Mouse (Mus musculus) forebrain, postnatal 0 days (tissue): ENCODE data around the gene Fchsd2. TPM values are rescaled to one million over a fixed set of nuclear protein-coding genes. Genes with fewer than 3 reads are reported as not detected.

Experiments used
- ATAC-seq: fragments of 200-750 bp; cut with Nextera tagmentation; 2 replicates; pipeline ENCODE4 v1.8.0; 2017; ENCODE audit warnings: mild to moderate bottlenecking, moderate library complexity
- DNase-seq: peaks from one replicate; pipeline ENCODE4 v3.0.0-alpha.2; 2015
- H3K27ac ChIP-seq: fragments of 300-500 bp; sonication (generic); 2 replicates; pipeline ENCODE4 v1.5.1; 2014; ENCODE audit warnings: low read depth, mild to moderate bottlenecking, antibody characterized with exemption, low read length, moderate library complexity, mixed read lengths
- H3K27me3 ChIP-seq: fragments of 300-500 bp; sonication (generic); 2 replicates; pipeline ENCODE4 v1.6.1; 2014; ENCODE audit warnings: mild to moderate bottlenecking, low read length, mixed read lengths; ENCODE audit not compliant: insufficient read depth
- H3K36me3 ChIP-seq: fragments of 300-500 bp; sonication (generic); 2 replicates; pipeline ENCODE4 v1.6.1; 2014; ENCODE audit warnings: mild to moderate bottlenecking, moderate library complexity; ENCODE audit not compliant: insufficient read depth
- H3K4me1 ChIP-seq: fragments of 300-500 bp; sonication (generic); 2 replicates; pipeline ENCODE4 v1.6.1; 2014; ENCODE audit warnings: antibody characterized with exemption; ENCODE audit not compliant: insufficient read depth
- H3K4me2 ChIP-seq: fragments of 300-500 bp; sonication (generic); 2 replicates; pipeline ENCODE4 v1.6.1; 2014; ENCODE audit warnings: low read depth, mild to moderate bottlenecking, moderate library complexity
- H3K4me3 ChIP-seq: fragments of 300-500 bp; sonication (generic); 2 replicates; pipeline ENCODE4 v1.5.1; 2014; ENCODE audit warnings: low read depth, low read length, mixed read lengths
- H3K9ac ChIP-seq: fragments of 300-500 bp; sonication (generic); 2 replicates; pipeline ENCODE4 v1.6.1; 2014; ENCODE audit warnings: mild to moderate bottlenecking
- H3K9me3 ChIP-seq: fragments of 300-500 bp; sonication (generic); 2 replicates; pipeline ENCODE4 v1.6.1; 2016; ENCODE audit warnings: low read length
- CTCF ChIP-seq: sonication (generic); IDR thresholded peaks from 2 replicates; pipeline ENCODE4 v1.5.1; 2016; ENCODE audit warnings: antibody characterized with exemption, control low read depth, low read depth
- WGBS: fragments of 180-500 bp; shearing (Covaris S2); extraction: QIAGEN DNeasy Blood & Tissue Kit; methylation state at CpG from one replicate; pipeline ENCODE4 v1.1.7; 2014; 5-methylcytosine and 5-hydroxymethylcytosine counted together
- polyA plus RNA-seq: library from polyadenylated mRNA; unstranded; fragments of >200 nt; fragmentation: Nextera tagmentation; extraction: Ambion mirVana; gene quantifications from 2 replicates; pipeline ENCODE4 v1.2.1, GENCODE M21; 2015
- total RNA-seq: library from RNA; depleted of rRNA; stranded (reverse); fragments of >200 nt; gene quantifications from 2 replicates; pipeline ENCODE4 v1.2.3, GENCODE M21; 2014

Fchsd2 gene
- total and polyA plus RNA-seq, 2 experiments from 2014 or later: 36.3 to 66.8 TPM

DNA sequence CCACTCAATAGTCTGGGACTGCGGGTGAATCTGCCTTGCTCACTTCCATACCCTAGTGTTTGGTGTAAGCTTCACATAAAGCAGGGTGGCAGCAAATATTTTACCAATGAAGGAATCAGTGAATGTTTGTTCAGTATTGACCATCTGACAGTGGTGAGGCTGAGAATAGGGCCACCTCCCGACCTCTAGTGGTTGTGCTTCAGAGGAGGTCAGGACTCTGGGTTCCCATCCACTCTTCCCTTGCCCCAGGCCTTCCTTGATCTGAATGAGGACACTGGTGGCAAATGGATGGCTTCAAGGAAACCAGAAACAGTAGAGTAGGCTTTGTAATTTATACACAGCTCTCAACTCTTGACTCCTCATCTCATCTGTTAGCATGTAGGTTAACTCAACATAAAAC is 14.0 kb downstream of the Fchsd2 start:
- no peak for ATAC-seq
- Histone ChIP-seq H3K4me2 (no peak overlapping the region), H3K27ac (no peak overlapping the region), H3K27me3 (no peaks in the 10 kb centered on the region), H3K9me3 (no peaks in the 10 kb centered on the region), H3K36me3 (no peaks in the 10 kb centered on the region), H3K9ac (no peak overlapping the region), H3K4me1 (peaks cover 16% of the 10 kb centered on the region; the same call in 1 of the 2 replicates), H3K4me3 (no peak overlapping the region)
- no peak for DNase-seq
- 72% methylated on average over 2 of the region's 2 CpGs for WGBS
- TF ChIP-seq CTCF: no peak

DNA sequence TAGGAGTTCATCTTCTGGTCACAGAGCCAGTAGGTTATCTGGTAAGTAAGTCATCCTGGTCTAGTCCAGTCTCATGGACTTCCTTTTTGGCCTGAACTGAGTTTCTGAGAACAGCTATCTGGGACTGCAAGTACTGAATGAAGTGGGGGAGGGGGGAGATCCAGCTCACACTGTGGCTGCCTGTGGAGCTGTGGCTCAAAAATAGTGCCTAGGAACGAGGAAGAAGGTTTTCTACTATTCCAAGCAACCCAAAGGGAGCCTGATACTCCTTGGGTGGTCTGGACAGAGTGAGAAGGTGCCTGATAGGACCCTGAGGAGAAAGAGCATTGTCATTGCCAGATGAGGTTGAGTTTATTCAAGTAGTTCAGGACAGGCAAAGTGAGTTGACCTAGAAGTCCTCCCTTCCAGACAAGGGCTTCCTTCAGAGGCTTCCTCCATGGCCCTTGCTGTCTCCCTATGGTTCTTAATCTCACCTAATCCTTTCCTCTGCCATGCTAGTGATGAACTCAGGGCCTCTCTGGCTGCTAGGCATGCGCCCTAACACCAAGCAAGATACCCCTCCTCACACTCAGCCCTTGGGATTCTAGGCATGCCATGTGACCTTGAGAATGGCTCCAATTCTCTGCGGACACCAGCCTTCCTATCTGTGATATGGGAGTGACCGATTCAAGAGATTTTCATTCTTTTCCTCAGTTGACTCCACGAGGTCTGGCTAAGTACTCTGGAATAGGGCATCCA is 14.6 kb downstream of the Fchsd2 start:
- Histone ChIP-seq H3K9ac (peak overlapping the region; percentile 92), H3K4me1 (peaks cover 13% of the 10 kb centered on the region; the same call in 1 of the 2 replicates), H3K4me2 (peak overlapping the region; percentile 75), H3K27me3 (no peaks in the 10 kb centered on the region), H3K9me3 (no peaks in the 10 kb centered on the region), H3K4me3 (peak overlapping the region; percentile 77), H3K27ac (peak overlapping the region; percentile 97), H3K36me3 (no peaks in the 10 kb centered on the region)
- ATAC-seq (no peak), DNase-seq (no peak)
- TF ChIP-seq CTCF: no peak
- 25% methylated on average over 5 of the region's 5 CpGs for WGBS

DNA sequence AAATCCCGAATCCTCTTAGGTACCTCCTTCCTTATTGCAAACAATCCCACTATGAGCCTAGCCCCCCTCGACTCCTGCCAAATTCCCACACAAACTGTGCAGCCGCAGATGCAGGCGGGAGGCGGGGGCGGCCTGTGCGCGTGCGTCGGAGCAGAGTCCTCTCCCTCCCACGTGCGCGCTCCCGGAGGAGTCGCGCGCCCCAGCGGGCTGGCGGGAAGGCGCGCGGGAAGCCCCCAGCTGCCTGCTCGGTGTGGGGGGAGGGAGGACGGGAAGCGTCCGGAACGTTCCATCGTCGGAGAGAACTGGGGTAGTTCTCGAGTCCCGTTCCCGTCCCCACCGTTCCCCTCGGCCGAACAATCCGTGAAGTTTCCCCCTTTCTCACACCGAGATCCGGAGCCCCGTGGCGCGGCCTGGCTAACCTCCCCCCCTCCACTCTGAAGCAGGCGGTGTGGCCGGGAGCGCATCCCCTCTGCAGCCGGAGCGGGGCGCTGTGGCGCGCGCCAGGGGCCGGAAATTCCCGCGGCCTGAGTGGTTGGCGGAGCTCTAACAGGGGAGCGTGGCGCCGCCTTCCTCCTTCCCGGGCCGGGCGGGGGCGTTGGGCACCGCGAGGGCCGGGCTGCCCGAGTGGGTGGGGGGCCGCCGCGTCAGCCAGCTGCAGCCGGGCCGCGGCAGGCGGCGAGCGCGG is 15.4 kb downstream of the Fchsd2 start:
- H3K9me3 ChIP-seq: no peaks in the 10 kb centered on the region
- peak; percentile 90 for TF ChIP-seq CTCF
- H3K36me3 ChIP-seq: no peaks in the 10 kb centered on the region
- peaks cover 13% of the 10 kb centered on the region; the same call in 1 of the 2 replicates for H3K4me1 ChIP-seq
- DNase-seq (peak; percentile 99), ATAC-seq (peak; percentile 97)
- peak overlapping the region; percentile 92 for H3K9ac ChIP-seq
- no peaks in the 10 kb centered on the region for H3K27me3 ChIP-seq
- H3K27ac ChIP-seq: peak overlapping the region; percentile 97
- H3K4me3 ChIP-seq: peak overlapping the region; percentile 77
- WGBS: under 1% methylated on average over 53 of the region's 75 CpGs
- peak overlapping the region; percentile 75 for H3K4me2 ChIP-seq

- Histone ChIP-seq H3K4me1 (peaks cover 13% of the 10 kb centered on the region; the same call in 1 of the 2 replicates), H3K4me2 (peak overlapping the region; percentile 75), H3K9ac (peak overlapping the region; percentile 92), H3K27ac (peak overlapping the region; percentile 97), H3K27me3 (no peaks in the 10 kb centered on the region), H3K4me3 (peak overlapping the region; percentile 77), H3K36me3 (no peaks in the 10 kb centered on the region), H3K9me3 (no peaks in the 10 kb centered on the region)
- DNase-seq (no peak), ATAC-seq (no peak; the same call in 1 of the 2 replicates)
- WGBS: under 1% methylated on average over 8 of the region's 35 CpGs
- TF ChIP-seq CTCF: no peak
Measured at GRCm38 (mm10) chr7:101108653-101109005, 16.0 kb downstream of the Fchsd2 start.

GRCm38 (mm10) chr7:101109006-101109855 is 16.6 kb downstream of the Fchsd2 start:
- H3K9ac ChIP-seq: peak overlapping the region; percentile 92
- peaks cover 13% of the 10 kb centered on the region; the same call in 1 of the 2 replicates for H3K4me1 ChIP-seq
- WGBS: 6% methylated on average over 46 of the region's 47 CpGs
- peak overlapping the region; percentile 77 for H3K4me3 ChIP-seq
- H3K4me2 ChIP-seq: peak overlapping the region; percentile 75
- H3K27me3 ChIP-seq: no peaks in the 10 kb centered on the region
- H3K27ac ChIP-seq: peak overlapping the region; percentile 97
- no peaks in the 10 kb centered on the region for H3K36me3 ChIP-seq
- ATAC-seq (peak; percentile 0; the same call in 1 of the 2 replicates), DNase-seq (peak; percentile 56)
- TF ChIP-seq CTCF: no peak
- no peaks in the 10 kb centered on the region for H3K9me3 ChIP-seq

DNA sequence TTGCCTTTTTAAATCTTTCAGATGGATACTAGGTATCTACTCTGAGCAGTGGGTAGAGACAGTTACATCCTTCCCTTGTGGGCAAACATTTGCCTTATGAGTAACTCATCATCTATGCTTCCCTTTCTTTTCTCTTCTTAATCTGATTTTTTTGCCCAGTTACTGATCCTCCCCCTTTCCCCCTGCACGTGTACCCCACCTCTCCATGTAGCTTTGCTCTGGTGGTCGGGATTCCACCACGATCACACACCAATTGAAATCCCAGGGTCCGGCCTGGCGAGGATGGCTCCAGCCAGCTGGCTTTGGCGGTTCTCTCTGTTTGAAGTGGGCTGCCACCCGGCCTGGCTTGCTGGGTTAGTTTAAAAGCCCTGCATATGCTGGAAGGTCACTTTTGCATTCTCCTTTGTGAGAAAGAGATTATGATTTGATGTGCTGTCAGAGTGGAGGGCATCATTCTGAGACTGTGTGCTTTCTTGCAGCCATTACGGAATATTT is 17.2 kb downstream of the Fchsd2 start:
- Histone ChIP-seq H3K27me3 (no peaks in the 10 kb centered on the region), H3K4me2 (peak overlapping the region; percentile 75), H3K4me1 (peaks cover 13% of the 10 kb centered on the region; the same call in 1 of the 2 replicates), H3K9me3 (no peaks in the 10 kb centered on the region), H3K9ac (peak overlapping the region; percentile 92), H3K4me3 (peak overlapping the region; percentile 77), H3K36me3 (no peaks in the 10 kb centered on the region; the same call in 1 of the 2 replicates), H3K27ac (peak overlapping the region; percentile 97)
- DNase-seq (no peak), ATAC-seq (no peak)
- TF ChIP-seq CTCF: no peak
- WGBS: 7% methylated on average over 8 of the region's 8 CpGs
